Mouse (Mus musculus) 416B (cell line): ENCODE data around the gene Dtd2.

Experiments used
- DNase-seq: peaks from one replicate; pipeline ENCODE4 v3.0.0; 2011; ENCODE audit warnings: low read depth

Dtd2 gene

DNA sequence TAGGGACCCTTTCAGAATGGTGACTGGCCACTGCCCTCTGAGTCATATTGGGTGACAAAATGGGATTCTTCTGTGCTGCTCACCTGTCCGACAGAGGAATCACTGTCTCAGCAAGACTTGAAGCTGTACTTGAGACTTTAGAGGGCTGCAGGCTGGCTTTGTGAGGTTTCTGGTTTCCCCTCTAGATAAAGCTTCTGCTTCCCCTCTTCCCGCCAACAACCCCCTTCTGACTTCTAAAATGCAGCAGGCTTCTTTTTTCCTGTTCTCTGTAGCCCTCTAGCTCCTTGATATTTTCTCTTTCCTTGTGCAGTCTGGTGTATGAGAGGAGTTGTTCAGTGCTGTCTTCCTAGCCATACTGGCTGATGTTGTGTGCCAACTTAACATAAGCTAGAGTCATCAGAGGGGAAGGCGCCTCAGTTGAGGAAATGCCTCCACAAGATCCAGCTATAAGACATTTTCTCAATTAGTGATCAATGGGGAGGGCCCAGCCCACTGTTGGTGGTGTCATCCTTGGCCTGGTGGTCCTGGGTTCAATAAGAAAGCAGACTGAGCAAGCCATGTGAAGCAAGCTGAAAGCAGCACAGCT is 21.0 kb downstream of the Dtd2 start:
- DNase-seq = peak; percentile 78

- DNase-seq = no peak
Observed at GRCm38 (mm10) chr12:51983625-51984024, 22.7 kb downstream of the Dtd2 start.

DNA sequence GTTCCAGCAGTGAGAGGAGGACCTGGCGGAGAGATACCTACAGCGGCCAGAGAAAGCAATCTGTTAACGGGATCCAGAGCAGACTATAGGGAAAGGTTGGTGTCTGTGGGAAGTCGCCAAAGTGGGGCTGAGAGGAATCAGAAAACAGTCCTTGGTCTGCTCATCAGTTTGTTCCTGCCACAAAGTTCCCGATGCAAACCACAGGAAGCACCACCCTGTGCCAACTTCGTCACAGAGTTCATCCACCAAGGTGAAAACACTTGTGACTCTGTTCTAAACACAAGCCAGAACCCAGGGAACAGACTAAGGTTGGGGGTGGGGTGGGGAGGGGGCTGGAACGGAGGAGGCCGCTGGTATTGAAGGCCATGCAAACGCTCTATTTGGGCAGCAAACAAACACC is 29.8 kb downstream of the Dtd2 start:
- peak; percentile 51 for DNase-seq

GRCm38 (mm10) chr12:51974381-51974780 is 31.9 kb downstream of the Dtd2 start:
- DNase-seq = no peak

DNA sequence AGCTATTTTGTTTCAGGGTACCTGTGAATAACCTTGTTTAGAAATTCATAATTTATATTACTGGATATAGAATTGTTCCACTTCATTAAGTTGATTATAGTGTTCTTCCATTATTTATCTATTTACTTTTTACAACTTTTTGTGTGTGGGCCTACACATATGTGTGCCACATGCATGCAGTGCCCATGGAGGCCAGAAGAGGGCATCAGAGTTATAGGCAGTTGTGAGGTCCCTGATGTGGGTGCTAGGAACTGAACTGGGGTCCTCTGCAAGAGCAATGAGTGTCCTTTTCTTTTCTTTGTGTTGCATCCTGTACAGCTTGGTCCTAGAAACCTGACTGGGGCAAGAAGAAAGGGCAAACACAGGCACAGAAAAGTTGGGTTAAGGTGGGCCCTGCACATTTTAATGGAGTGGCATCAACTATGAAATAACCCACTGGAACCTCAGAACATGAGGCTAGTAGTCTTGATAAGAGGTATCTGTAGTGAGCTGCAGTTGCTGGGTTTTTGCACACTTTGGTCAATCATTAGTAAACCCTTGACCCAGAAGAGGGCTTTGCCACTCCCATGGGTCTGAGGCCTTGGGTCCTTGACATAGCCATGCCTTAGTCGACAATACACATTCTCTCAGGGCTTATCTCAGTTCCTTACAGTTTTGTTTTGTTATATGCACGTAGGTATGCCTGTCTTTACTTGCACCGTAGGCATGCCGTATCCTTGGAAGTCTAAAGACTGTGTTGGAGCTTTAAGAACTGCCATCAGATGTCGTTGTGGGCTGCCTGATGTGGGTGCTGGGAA is 33.8 kb downstream of the Dtd2 start:
- peak; percentile 46 for DNase-seq

DNA sequence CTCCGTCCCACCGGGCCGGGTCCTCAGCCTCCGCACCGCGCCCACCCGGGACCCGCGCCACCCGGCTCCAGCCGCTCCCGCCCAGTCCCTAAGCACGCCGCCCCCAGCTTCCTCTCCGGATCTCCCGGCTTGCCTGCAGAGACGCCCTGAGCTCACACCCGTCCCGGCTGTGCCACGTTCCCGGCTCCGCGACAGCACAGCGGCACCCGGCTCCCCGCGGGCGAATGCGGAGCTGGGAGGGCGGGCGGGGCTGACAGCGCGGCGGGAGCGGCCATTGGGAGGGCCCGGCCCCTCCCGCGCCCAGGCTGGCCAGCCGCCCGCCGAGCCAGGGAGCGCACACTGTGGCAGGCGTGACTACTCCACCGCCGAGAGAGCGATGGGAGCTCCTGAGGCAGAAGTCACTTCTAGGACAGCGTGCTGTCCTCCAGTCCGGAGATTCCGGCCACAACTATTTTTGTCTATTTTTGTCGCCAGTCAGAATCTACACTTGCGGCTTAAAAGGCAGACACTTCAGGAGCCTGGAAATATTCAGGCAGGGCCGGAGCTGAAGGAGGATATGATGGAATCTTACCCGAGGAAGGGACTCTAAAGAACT is 35.1 kb downstream of the Dtd2 start, which contains the start of gene Heatr5a:
Gene Heatr5a (minus strand): TSS at position 252 of the 595 bp plus-strand sequence.
- DNase-seq = peak; percentile 91

GRCm38 (mm10) chr12:51970352-51971069 is 35.8 kb downstream of the Dtd2 start:
- DNase-seq = peak; percentile 74

- peak; percentile 54 for DNase-seq
Observed at GRCm38 (mm10) chr12:51969876-51970275, 36.4 kb downstream of the Dtd2 start.

- no peak for DNase-seq
Observed at GRCm38 (mm10) chr12:51969092-51969491, 37.2 kb downstream of the Dtd2 start.

GRCm38 (mm10) chr12:51967915-51968595 is 38.2 kb downstream of the Dtd2 start:
- DNase-seq = peak; percentile 50

GRCm38 (mm10) chr12:51957626-51958025 is 48.7 kb downstream of the Dtd2 start:
- DNase-seq = no peak

DNA sequence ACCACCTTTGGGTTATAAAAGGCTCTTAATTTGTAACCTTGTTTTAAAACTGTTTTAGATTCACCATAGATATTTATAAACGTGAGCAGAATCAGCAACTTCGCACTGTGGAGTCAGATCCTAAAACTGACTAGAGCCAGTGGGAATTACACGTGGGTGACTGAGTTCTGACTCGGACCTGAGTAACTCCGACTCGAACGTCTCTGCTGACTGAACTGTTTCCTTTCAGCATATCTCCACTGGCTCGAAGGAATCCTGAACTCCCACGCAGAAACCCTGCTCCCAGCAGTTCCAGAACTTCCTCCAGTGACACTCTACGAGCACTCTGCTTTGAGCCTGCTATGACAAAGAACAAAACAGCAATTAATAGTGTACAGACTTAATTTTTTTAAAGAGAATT is 54.0 kb downstream of the Dtd2 start:
- DNase-seq = no peak

DNA sequence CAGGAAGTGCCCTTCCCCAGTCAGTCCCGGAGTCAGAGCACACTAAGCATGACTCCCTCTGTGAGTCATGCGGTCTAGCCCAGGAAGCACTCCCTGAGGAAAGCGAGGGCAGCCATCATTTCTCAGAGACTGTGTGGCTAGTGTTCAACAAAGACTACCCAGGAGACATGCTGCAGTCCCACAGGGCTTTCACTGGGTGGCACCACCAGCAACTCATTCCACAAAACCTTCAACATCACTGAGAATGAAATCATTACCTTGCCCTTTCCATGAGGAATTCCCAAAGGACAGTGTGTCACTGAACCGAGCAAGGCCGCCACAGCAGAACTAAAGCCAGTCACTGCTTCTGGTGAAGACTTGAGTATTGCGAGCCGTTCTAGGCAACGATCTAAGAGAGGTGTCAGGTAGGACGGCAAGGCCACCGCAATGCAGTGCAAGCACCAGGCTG is 58.8 kb downstream of the Dtd2 start:
- DNase-seq = peak; percentile 14

DNA sequence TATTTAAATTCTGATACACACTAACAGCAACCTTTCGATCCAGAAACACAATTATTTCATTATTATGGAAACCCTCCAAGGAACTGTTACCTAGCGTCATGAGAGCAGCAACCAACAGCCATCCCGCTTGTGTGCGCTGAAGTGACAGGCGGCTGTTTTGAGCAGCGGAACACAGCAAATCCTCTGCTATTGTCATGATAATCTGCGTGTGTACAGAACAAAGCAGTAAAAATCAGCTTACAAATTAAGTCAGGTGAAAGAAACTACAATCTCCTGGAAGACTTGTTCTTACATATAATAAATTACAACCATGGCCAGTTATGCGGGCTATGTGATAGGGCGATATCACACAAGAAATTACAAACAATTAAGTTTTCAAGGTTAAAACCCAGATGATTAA is 61.0 kb downstream of the Dtd2 start:
- DNase-seq = no peak

DNA sequence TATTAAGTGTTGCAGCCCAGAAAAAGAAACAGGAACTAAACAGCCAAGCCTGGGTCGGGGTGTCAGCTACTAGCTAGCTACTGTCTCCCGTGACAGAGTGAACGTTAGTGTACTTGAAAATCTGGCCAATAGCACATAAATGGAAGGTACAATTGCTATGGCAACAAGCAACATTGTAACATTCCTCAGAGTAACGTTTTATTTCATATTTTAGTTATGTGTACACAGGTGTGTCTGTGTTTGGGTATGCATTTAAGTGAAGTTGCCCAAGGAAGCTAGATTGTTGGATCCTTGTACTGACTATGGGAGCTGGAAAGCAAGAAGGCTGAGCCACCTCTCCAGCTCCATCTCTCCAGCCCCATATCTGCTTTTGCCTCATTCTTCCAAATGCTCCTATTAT is 66.5 kb downstream of the Dtd2 start:
- DNase-seq = no peak
